Mouse (Mus musculus) mouse embryonic stem cell (cell line): ENCODE results near the gene Arhgap24.

Experiments
- in situ Hi-C, 2 experiments: fragments of 300-500 bp; cut with MboI; formaldehyde crosslinking; loops; 1 replicate in 1 of 2; 3 replicates in 1 of 2; pipeline ENCODE4 v1.14.3; 2019 to 2020; ENCODE audit warnings: low sequenced_read_pairs in 2 of 2, low pct_unique_long_range_greater_than_20kb in 1 of 2, mixed read lengths in 1 of 2; ENCODE audit not compliant: unreplicated experiment in 1 of 2

Gene Arhgap24

DNA sequence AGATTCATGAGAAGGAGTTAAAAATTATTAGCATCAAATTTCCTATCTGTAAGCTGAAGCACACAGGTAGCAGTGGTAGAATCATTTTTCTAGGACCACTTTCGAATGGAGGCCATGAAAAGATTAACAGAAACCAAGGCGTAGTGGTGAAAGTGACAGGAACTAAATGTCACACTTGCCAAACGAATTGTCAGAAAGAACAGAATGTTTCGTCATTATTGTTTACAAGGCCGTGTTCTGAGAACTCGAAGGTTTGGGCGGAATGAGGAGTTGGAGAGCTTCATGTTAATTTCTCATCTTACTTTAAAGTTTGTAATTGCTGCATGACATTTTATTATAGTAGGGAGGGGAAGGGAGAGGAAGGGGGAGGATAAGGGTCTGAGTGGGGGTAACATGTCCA is 162.2 kb downstream of the Arhgap24 start:
- in situ Hi-C loops = no loop called here

GRCm38 (mm10) chr5:102643820-102644219 is 162.6 kb downstream of the Arhgap24 start:
- in situ Hi-C loops = no loop called here

- in situ Hi-C loops = no loop called here
These were observed 177.9 kb downstream of the Arhgap24 start for GRCm38 (mm10) chr5:102659061-102659460.

GRCm38 (mm10) chr5:102664988-102665726 is 184.0 kb downstream of the Arhgap24 start:
- in situ Hi-C loops = no loop called here

GRCm38 (mm10) chr5:102666886-102667285 is 185.7 kb downstream of the Arhgap24 start:
- in situ Hi-C loops = no loop called here

- in situ Hi-C loops = no loop called here
These were observed 186.8 kb downstream of the Arhgap24 start for GRCm38 (mm10) chr5:102667754-102668575.

- in situ Hi-C loops = no loop called here
These were observed 189.0 kb downstream of the Arhgap24 start for GRCm38 (mm10) chr5:102670206-102670605.

DNA sequence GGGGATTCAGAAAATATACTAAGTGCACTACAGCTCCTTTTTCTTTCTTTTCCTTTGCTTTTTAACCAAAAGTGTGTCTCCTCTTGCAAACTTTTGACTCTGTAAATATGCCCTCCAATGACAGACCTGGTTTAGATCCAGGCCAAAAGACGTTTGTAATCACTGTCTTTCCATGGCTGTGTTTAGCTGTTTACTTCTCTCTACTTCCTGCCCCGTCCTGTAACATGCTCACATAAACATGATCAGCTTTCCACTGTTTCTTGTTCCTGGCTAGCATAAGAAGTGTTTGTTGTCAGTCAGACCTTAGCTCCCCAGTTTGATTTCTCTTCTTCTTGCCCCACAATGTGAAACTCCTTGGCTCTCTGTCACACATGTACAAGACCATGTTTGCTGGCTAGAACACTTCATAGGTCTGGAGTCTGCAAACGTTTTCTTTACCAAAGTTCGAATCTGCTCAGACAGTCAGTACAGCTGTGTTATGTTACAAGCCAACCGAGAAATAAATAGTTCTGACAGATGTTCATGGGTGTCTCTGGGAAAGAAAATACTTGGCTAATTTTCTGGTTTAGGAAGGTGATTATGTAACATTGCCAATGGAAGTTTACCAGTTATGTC is 189.6 kb downstream of the Arhgap24 start:
- in situ Hi-C loops = no loop called here

DNA sequence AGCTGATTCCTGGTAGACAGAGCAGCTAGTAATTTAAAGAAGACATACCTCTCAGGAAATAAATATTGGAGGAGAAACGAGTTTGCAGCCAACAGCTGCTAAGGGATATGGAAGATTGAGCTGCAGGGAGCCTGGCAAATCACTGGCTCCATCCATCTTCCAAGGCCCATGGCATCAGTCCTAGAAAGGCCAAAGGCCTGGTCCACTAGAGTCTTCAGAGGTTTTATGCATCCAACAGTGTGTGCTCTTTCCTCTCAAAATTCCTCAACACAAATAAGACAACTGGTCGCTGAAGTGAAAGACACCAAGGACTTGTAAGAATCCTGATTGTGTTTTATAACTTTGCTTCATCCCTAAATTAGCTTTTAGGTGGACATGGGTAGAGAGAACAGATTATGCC is 194.1 kb downstream of the Arhgap24 start:
- in situ Hi-C loops = no loop called here

GRCm38 (mm10) chr5:102677176-102677575 is 196.0 kb downstream of the Arhgap24 start:
- in situ Hi-C loops = no loop called here

DNA sequence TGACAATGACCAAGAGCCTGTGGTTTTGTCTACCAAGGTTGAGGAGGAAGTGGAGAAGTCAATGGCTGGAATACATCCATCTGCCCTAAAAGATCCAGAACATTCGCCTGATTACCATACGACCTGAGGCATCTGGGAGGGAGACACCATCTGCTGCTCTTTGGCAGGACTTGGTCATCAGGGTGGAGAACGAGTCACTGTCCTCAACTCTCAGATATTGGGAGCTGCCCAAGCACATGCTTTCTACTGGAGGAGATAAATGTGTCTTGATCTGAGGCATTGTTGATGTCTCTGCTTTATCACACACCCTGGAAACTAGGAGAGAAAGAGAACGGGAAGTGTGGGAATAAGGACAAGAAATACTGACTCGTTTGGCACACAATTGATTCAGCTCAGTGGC is 206.5 kb downstream of the Arhgap24 start:
- in situ Hi-C loops = no loop called here

GRCm38 (mm10) chr5:102692487-102692886 is 211.3 kb downstream of the Arhgap24 start:
- in situ Hi-C loops = loop anchor here in 1 of 2 experiments (10.0 kb wide), 1 partner anchor 488 kb away; no protein-coding TSS in a partner anchor

GRCm38 (mm10) chr5:102693192-102693591 is 212.0 kb downstream of the Arhgap24 start:
- in situ Hi-C loops = loop anchor here in 1 of 2 experiments (10.0 kb wide), 1 partner anchor 488 kb away; no protein-coding TSS in a partner anchor

DNA sequence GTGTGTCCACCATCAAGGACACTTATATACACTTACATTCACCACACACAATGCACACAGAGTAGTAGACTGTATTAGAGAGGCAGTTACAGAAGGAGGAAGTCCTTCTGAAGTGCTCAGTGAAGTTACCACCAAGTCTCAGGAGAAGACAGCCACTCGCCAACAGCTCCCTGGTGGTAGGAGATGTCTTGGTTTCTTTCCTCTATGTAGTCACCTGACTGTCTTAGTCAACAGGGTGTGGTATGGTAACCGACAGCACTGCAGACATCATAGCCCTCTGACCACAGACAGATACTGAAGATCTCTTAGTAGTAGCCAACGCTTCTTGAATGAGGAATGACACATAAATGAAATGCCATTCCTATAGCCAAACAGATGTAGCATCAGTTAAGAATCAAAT is 212.7 kb downstream of the Arhgap24 start:
- in situ Hi-C loops = loop anchor here in 1 of 2 experiments (10.0 kb wide), 1 partner anchor 489 kb away; no protein-coding TSS in a partner anchor

DNA sequence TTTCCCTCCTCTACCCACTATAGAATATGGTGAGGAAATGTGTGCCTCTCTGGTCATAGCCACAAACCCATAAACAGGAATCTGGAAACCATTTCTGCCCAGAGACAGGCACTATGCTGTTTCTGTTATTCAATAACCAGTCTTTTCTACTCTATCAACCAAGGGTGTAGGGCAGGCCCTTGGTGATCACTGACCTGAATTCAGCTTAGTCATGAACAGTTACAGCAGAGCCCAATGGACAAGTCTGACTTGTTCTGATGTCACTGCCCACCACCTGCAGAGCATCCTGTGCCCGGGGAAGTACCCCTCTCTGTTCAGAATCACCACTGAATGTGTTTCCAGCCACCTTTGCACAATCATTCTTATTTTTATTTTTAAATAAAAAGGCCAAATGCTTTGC is 216.6 kb downstream of the Arhgap24 start:
- in situ Hi-C loops = loop anchor here in 1 of 2 experiments (10.0 kb wide), 1 partner anchor 493 kb away; no protein-coding TSS in a partner anchor

GRCm38 (mm10) chr5:102698396-102698795 is 217.2 kb downstream of the Arhgap24 start:
- in situ Hi-C loops = loop anchor here in 1 of 2 experiments (10.0 kb wide), 1 partner anchor 494 kb away; no protein-coding TSS in a partner anchor

- in situ Hi-C loops = loop anchor here in 1 of 2 experiments (10.0 kb wide), 1 partner anchor 494 kb away; no protein-coding TSS in a partner anchor
These were observed 217.7 kb downstream of the Arhgap24 start for GRCm38 (mm10) chr5:102698891-102699290.

GRCm38 (mm10) chr5:102702581-102702980 is 221.4 kb downstream of the Arhgap24 start:
- in situ Hi-C loops = no loop called here
